Mouse (Mus musculus) lung, adult 2 months (tissue): ENCODE data around the gene Chek2.

Source experiments
- CTCF ChIP-seq: fragments of 200-500 bp; IDR thresholded peaks from 2 replicates; pipeline ENCODE4 v1.5.1; 2011; ENCODE audit warnings: mild to moderate bottlenecking, low read length, control low read depth; ENCODE audit not compliant: insufficient read depth
- POLR2A ChIP-seq: fragments of 200-500 bp; IDR thresholded peaks from 2 replicates; pipeline ENCODE4 v1.6.1; 2011; ENCODE audit warnings: low read depth, mild to moderate bottlenecking, control low read depth, low read length, borderline replicate concordance; ENCODE audit errors: extremely low read depth

DNA sequence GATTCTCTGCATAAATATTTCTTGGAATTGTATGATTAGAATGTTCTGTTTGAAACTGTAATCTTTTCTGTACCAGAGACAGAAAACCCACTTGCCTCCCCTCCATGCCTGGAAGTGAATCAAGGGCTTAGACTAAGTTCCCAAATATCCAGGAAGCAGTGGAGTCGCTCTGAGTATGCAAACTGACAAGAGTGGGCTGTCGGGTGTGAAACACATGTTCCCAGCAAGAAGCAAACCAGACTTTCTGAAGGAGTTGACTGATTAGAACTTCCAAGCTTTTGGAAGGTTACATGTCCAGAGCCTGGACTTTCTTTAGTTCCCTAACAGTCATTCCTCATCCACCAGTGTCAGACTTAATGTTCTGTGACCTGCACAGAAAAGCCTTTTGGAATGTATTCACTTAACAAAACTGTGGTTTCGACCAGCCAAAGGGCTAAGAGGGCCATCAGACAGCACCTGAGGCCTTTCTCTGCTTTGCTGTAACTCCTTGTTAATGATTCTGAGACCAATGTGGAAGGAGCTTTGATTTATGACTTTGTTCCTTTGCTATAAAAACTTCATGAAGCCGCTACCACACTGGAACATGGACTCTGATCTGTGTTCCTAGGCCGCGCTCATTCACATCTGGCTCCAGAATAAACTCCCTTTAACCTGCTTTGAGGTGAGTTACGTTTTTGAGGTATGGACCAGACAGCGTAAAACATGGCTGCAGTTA is 12.8 kb upstream of the Chek2 start:
- TF ChIP-seq CTCF (no peak), POLR2A (no peak)
